Mouse (Mus musculus): ENCODE measurements around the gene Mob3c.

DNA sequence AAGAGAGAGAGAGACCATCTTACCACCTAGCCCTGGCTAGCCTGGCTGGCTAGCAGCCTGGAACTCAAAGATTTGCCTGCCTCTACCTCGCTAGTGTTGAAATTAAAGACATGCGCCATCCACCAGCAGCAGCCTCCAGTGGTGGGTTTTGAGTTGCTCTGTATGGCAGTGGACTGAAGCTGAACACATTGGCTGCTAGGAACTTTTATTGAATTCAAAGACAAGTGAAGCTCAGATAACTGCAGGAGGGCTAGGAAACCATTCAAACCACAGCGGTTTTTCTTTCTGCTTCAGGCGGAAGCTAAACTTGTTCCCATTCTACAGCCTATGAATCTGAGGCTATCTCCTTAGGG, 381 bp upstream of the Mob3c start:
- TF ChIP-seq GATA1 (IDR thresholded peaks at IDR 0.05; ENCODE audit: borderline replicate concordance, low read length) (no peak), FLI1 (IDR thresholded peaks at IDR 0.05; ENCODE audit: low read length) (no peak)

All from megakaryocyte, embryonic 14.5 days (primary cell).